Mouse (Mus musculus) gastrocnemius, postnatal 25 days (tissue): Measurements from ENCODE around the gene Tdrd9. TPM values are rescaled to one million over a fixed set of nuclear protein-coding genes. Genes with fewer than 3 reads are reported as not detected.
A peak's percentile ranks its signal among the peaks of the same experiment; 100 is the strongest.
"Not testable (repeated sequence)": the region's sequence is repeated elsewhere in the genome, so short reads cannot be mapped to it uniquely, and the experiment has no call there.

Source experiments
- DNase-seq: peaks from one replicate; pipeline ENCODE4 v3.0.0; 2022
- long read RNA-seq, 2 experiments: library from polyadenylated mRNA; stranded (forward); transcript quantifications; one replicate each; pipeline ENCODE4 v2.0.0; 2021
- total RNA-seq, 2 experiments: library from RNA; stranded (reverse); gene quantifications; 1 replicate in 1 of 2; 2 replicates in 1 of 2; pipeline ENCODE4 v1.2.3; 2021

The Tdrd9 gene
- under 1 TPM; 0.08 to 0.46 TPM for total RNA-seq
- long read RNA-seq, experiment 1 = 0 reads
- long read RNA-seq, experiment 2 = 0 reads

GRCm38 (mm10) chr12:111971231-111971686 lies at the start of gene Tdrd9:
Gene Tdrd9, plus strand, starts transcription at chr12:111971559.
- DNase-seq = no peak

- no peak for DNase-seq
These were observed 48.2 kb upstream of the Tdrd9 start for GRCm38 (mm10) chr12:111923117-111923516.

GRCm38 (mm10) chr12:111927338-111927737 lies 44.0 kb upstream of the Tdrd9 start:
- no peak for DNase-seq

DNA sequence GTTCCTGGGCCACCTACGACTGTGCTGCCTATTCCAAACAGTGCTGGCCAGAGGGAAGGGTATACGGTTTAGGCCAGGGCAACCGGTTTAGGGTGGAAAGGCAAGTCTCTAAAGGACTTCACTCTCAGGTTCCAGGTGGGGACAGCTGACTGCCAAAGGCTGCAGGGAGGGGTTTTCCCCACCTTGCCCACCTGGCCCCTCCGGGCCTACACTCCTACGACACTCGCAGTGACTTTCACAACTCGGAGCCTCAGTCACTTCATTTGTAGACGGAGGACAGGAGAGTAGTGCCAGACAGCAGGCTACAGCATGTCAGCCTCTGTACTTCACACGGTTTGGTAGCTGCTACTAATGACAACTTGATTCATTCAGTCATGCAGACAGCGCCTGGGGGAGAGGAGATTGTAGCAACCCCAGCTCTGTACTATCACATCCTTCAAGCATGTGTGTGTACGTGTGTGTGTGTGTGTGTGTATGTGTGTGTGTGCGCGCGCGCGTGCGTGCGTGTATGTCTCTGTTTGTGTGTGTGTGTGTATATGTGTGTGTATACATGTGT lies 42.9 kb upstream of the Tdrd9 start:
- DNase-seq = no peak

- no peak for DNase-seq
These were observed 39.8 kb upstream of the Tdrd9 start for GRCm38 (mm10) chr12:111931411-111932025.

- no peak for DNase-seq
These were observed 38.8 kb upstream of the Tdrd9 start for GRCm38 (mm10) chr12:111932513-111932912.

- DNase-seq = peak; percentile 39
These were observed 38.2 kb upstream of the Tdrd9 start for GRCm38 (mm10) chr12:111933032-111933704.

DNA sequence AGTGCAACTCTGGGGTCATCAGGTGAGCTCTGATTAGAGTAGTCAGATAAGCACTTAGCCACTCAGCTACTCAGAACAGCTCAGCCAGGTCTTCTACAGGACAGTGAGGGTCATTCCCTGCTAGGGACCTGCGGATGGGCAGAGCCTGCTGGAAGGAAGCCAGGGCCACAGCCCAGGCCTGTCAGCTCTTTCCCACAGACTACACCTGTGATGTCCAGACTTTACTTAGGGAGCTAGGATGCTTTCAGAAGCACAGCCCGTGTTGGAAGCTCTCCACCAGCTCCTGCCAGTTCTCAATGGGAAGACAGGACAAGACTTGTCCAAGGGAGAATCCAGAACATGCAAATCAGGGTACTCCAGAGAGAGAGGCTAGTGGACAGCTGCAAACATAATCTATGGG lies 37.4 kb upstream of the Tdrd9 start:
- DNase-seq = no peak

- DNase-seq = no peak
These were observed 34.4 kb upstream of the Tdrd9 start for GRCm38 (mm10) chr12:111936706-111937550.

DNA sequence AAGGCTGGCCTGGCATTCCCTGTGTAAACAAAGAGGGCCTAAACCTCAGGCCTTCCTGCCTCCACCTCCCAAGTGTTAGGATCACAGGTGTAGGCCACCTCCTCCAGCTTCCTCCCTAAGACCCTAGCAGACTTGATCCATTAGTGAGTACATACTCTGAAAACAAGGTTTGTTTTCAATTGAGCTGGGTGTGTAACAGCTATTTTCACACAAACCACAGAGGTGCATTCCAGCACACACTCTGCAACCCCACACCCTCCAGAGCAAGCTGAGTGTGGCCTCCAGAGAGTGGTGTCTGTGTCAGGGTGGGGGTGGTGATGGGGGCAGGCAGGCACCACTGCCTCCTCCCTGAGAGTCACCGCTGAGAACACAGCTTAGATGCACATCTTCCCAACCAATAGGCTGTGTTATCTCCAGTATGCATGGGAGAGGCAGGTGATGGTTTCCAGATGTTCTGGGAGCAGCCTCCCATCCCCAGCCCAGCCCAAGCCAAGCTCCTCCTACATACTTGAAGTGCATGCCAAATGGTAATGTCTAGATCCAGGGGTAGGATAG lies 32.7 kb upstream of the Tdrd9 start:
- DNase-seq = no peak

GRCm38 (mm10) chr12:111943421-111944064 lies 27.8 kb upstream of the Tdrd9 start:
- DNase-seq = no peak

DNA sequence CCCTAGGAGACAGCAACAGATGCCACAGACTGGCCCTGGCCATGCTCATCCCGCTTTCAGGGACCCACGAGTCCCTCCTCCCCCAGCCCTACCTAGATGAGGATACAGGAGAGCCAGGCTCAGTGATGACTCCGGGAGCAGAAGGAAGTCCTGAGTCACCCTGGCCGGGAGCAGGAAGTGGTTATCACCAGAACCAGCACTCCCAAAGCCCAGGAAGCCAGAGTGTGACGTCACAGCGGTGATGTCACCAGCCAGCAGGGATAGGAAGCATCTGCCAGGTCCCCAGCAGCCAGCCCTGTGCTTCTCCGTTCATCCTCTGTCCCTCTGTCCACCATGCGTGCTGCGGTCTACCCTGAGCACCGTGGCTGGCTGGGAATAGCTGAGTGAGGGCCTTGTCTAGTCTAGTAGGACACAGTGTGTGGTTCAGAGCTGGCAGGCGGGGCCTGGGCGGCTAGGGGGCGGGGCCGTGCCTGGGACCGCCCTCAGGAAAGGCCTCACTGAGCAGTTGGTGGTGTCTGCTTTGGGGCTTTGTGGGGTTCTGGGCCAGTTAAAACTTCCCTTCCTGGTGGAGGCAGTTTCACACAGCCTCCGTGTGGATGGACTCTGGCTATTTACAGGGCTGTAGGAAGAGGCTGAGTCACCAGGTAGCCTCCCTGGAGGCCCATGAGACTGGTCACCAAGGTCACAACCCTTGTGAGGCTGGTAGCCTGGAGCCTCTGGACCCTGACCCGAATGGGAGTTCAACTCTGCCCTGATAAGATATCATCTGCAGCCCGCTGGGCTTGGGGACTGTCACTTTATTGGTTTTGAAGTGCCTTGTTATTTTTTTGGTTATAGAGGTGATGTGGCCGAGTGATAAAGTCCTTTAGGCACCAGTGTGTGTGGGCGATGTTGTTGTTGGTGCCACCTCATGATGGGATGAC lies 27.0 kb upstream of the Tdrd9 start:
- DNase-seq = not testable (repeated sequence)

GRCm38 (mm10) chr12:111945115-111945514 lies 26.2 kb upstream of the Tdrd9 start:
- peak; percentile 41 for DNase-seq

GRCm38 (mm10) chr12:111945765-111946655 lies 25.3 kb upstream of the Tdrd9 start:
- DNase-seq = not testable (repeated sequence)

GRCm38 (mm10) chr12:111946716-111947115 lies 24.6 kb upstream of the Tdrd9 start:
- DNase-seq = peak; percentile 59

GRCm38 (mm10) chr12:111950486-111950885 lies 20.9 kb upstream of the Tdrd9 start:
- DNase-seq = no peak

- DNase-seq = no peak
These were observed 19.7 kb upstream of the Tdrd9 start for GRCm38 (mm10) chr12:111951701-111952100.

DNA sequence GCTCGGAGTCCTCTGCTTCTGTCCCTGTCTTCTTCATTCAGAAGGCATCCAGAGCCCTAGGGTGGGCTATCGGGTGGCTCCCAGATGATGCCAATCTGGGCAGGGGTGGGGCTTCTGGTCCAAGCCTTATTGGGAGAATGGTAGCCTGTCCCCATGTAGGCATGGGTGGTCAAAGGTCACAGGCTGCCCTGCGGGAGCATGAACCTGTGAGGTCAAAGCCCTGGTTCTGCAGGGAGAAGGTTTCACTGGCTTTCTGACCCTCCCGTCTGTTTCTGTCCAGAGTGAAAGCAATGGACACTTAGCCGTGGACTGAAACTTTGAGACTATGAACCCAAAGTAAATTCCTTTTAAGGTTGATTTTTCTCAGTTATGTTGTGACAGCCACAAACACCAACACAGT lies 15.2 kb upstream of the Tdrd9 start:
- no peak for DNase-seq

DNA sequence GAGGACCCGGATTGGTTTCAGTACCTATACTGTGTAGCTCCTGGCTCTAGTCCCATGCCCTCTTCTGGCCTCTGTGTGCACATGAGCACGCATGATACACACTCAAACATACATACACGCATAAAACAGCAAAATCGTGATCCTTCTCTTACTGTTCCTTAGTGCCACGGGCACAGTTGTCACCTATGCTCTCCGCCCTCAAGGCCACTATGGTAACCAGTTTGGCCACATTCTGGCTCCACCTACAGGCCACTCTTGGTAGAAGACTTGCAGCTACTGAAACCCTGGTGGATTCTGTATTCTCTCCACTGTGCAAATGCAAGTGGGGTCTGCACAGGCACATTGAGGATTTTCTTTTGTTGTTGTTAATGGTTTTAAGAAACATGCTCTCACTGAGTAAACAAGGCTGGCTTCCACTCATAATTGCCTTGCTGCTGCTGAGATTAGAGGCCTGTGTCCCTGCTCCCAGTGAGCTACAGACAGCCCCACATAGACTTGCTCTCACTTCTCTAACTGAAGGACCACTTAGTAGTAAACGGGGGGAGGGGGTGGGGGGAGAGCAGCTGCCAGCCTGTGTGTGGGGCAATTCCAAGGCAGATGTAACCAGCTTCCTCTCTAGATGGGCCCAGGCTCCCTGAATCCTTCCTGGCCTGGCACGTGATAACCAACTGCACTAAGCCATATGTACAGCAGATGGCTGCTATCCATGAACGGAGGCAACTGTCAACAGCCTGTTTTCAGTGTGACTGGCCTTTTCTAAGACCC lies 13.1 kb upstream of the Tdrd9 start:
- DNase-seq = no peak
